Mouse (Mus musculus): ENCODE measurements around the gene Anxa11.
"Not testable (repeated sequence)": the region's sequence is repeated elsewhere in the genome, so short reads cannot be mapped to it uniquely, and the experiment has no call there.

DNA sequence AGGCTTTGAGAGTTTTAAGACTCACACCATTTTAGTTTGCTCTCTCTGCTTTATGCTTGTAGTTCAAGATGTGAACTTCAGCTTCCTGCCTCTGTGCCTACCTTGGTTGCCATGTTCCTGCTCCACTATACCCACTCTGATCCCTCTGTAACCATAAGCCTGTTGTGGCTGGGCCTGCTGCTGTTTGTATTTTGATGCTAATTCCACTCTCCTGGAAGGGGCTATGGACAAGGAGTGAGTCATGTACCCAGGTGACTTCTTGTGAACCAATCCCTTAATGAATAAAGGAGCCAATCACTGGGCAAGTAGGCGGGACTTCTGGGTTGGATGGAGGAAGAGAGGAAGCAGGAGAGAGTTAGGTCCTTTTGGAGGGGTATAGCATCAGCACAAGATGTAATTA lies 30.9 kb upstream of the Anxa11 start:
- TF ChIP-seq POLR2A (IDR thresholded peaks at IDR 0.05; ENCODE audit: borderline replicate concordance, low read depth, low read length); CTCF (IDR thresholded peaks at IDR 0.05; ENCODE audit: low read depth, low read length): not testable (repeated sequence)

All from bone marrow macrophage, adult 2 months (primary cell).